Mouse (Mus musculus) megakaryocyte, embryonic 14.5 days (primary cell): Measurements from ENCODE around the gene Mrpl4.

Experiments
- FLI1 ChIP-seq: IDR thresholded peaks from 2 replicates; pipeline ENCODE4 v1.6.1; 2012; ENCODE audit warnings: low read length, inconsistent platforms, mixed read lengths
- GATA1 ChIP-seq: IDR thresholded peaks from 3 replicates; pipeline ENCODE4 v1.6.1; 2012; ENCODE audit warnings: mixed read lengths, low read length, inconsistent platforms, borderline replicate concordance

DNA sequence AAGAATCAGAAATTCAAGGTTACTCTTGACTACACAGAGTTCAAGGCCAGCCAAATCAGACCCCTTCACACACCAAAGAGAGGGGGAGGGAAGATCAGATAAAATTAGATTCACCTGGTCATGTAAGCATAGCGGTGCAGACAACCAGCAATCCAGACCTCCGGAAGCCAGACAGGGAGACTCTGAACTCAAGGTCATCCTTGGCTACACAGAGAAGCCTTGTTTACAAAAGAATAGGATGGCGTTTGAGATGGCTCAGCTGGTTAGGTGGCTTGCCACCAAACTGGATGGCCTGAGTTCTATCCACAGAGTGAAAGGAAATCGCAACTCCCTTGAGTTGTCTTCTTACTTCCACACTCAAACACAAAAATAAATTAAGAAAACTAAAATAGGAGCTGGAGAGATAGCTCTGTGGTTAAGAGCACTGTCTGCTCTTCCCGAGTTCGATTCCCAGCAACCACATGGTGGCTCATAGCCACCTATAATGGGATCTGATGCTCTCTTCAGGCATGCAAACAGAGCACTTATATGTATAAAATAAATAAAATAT, 812 bp upstream of the Mrpl4 start:
- TF ChIP-seq GATA1 (no peak), FLI1 (no peak)
